Mouse (Mus musculus): ENCODE results near the gene Apoc1.
"Not testable (repeated sequence)": the region's sequence is repeated elsewhere in the genome, so short reads cannot be mapped to it uniquely, and the experiment has no call there.

The Apoc1 gene

DNA sequence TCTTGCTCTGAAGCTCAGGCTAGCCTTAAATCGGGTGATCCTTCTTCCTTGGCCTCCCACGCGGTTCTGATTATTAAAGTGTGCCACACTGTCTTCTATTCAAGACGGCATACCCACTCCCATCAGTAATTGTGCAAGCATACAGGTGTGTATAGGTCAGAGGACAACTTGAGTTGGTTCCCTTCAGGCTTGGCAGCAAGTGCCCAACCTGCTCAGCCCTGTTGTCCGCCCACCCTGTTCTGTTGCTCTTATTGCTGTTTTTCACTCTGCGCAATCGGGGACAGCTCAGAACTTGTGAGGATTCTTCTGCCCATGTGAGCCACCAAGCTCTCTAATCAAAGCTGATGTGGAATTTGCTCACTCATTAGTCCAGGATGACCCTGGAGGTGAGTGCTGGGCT lies 12.8 kb upstream of the Apoc1 start:
- no peak for DNase-seq (ENCODE audit: low read depth, low spot score)

DNA sequence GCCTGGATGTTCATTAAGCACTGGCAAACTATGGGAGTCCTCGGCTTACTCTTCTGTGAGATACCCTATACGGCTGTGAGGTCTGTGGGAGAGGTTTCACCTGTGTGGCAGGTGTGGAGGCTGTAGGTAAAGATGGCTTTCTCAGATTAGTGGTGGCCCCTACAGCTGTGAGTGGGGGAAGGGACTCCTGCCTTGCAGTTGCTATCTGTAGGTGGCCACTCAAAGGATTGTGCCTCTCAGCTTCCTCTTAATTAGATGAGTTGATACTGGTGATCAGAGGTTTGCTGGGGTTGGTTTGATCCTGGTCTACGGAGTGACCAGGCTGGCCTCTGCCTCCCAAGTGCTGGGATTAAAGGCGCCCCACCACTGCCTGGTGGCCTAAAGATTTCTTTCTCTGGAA lies 12.0 kb upstream of the Apoc1 start:
- DNase-seq (ENCODE audit: low read depth, low spot score): no peak

DNA sequence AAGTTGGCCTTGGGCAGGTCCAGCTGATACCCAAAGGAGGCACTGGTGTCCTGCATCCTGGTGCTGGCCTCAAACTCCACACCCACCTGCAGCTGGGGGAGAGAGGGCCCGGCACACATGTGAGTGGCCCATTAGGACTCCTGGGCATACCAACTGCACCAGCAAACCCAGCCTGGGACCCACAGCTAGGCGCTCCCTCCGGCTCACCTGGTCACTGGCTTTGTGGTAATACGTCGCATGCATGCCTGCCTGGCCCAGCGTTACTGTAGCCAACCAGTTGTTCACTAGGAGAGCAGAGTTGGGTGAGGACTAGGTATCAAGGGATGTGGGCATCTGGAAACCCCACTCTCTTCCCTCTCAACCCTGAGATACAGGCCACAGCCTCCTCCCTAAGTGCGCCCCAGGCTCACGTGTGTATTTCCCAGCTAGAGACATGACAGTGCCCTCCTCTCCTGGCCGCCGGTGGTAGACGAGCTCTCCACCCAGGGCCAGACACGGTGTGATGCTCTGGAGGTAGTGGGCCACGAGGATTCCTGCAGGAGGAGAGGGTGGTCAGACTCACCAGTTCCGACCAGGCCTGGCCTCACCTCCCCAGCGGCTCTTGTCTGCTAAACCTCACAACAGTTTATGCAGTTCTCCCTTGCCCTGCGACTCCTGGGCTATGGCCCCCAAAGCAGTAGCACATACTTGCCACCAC lies 10.5 kb upstream of the Apoc1 start:
- DNase-seq (ENCODE audit: low read depth, low spot score): no peak

DNA sequence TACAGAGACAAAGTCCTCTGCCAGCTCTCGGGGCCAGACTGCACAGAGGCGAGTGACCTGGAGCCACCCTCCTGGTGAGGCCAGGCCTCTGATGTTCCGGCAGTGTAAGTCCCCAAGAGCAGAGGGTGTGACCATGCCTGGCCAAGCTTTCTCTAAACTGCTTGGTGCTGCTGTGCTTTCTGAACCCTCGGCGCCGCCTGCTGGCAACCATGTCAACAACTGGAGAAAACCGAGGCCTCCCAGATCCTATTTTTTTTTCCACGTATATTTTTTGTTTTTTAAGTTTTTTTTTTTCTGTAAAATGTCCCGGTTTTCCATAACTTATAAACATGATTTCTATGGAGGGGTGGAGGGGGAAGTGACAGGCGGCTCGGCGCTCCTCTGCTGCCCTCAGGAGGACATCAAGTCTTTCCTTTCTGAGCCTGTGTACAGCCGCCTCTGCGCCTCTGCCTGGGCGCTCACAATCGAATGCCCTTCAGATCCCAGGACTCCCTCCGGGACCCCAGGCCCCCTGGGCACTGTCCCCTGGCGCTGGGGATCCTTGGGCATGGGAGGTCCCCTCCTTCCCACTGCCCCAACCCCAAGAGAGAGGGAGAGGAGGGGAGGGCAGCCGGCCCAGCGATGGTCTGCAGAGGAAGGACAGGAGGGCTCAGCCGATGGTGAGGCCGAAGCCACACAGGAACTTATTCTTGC lies 8.8 kb upstream of the Apoc1 start:
- DNase-seq (ENCODE audit: low read depth, low spot score): no peak

DNA sequence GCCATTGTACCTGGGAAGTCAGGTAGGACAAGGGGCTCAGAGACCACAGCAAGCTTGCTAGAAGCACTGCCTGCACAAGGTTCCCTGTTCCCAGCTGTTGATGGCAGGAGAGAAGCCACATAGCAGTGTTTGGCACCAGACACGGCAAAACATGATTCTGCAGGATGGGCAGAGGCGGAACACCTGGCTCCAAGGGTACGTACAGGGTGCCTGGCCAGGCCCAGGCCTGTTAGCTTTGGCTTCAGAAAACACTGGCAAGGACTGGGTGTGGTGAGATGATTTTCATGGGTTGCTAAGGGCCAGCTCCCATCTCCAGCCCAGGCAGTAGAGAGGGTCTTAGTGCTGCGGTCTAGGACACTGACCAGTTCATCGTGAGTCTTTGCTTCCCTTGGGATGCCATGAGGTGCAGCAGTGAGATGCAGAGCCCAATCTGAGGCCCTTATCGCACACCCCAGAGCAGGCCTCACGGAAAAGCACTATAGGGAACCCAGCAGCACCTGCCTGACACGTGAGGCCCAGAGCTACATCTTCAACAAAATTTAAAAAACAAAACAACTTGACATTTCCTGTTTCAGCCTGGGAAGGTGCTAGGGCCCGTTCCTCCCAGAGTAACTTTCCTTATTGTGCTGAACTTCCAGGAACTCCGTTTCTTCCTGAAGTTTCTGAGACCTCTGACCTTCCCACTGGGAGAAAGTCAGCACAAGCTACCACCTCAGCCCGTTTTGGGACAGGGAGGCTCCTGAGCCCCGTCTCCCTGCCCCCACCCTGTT lies 8.0 kb upstream of the Apoc1 start:
- no peak for DNase-seq (ENCODE audit: low read depth, low spot score)

DNA sequence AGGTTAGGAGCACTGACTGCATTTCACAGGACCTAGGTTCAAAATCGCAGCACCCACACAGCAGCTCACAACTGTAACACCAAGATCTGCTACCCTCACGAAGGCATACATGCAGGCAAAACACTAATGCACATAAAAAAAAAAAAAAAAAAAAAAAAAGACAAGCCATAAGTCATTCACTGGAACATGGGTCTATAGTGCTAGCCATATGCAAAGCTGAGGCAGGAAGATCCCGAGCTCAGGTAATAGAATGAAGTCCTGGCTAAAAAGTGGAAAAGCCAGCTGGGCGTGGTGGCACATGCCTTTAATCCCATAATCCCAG lies 7.3 kb upstream of the Apoc1 start:
- DNase-seq (ENCODE audit: low read depth, low spot score): no peak

DNA sequence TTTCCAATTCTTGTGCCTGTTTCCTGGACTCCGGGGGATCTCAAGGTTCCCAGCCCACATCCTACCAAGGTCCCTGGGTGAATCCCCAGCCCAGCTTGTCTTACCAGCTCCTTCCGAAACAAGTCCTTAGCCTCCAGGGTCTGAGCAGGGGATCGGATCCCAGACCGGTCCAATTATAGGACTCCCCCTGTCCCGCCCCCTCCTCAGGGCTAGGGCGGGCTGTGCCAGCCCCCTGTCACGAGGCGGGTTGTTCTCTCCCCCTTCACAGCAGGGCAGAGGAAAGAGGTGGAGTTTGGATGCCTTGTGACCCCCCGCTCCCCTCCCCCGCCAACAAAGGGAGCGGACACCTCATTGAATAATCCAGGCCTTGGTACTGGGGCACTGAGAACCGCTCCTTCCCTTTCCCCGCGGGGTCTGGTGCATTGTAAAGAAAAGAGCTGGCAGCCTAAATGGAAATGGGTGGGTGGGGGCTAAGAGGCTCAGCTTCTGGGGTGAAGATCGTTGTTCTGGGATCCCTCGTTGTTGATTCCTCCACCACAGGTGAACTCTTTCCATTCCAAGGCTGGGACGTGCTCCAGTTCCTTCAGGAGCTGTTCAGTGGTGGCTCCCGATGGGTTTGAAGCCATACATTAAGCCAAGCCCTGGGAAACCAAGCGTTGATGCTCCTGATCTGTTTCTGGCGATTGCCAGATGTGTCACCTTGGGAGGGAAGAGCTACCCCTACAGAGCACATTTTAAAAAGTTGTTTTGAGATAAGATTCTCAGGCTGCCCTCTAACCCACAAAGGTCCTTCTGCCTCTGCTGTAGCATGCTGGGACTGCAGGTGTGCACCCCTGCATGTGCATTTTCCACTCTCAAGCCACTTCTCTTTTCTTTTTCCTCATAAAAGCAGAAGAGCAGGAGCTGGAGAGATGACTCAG lies 6.7 kb upstream of the Apoc1 start, which contains the start of gene Apoe:
TSS of gene Apoe (minus strand) at position 282 of the 920 bp plus-strand sequence.
- no peak for DNase-seq (ENCODE audit: low read depth, low spot score)

DNA sequence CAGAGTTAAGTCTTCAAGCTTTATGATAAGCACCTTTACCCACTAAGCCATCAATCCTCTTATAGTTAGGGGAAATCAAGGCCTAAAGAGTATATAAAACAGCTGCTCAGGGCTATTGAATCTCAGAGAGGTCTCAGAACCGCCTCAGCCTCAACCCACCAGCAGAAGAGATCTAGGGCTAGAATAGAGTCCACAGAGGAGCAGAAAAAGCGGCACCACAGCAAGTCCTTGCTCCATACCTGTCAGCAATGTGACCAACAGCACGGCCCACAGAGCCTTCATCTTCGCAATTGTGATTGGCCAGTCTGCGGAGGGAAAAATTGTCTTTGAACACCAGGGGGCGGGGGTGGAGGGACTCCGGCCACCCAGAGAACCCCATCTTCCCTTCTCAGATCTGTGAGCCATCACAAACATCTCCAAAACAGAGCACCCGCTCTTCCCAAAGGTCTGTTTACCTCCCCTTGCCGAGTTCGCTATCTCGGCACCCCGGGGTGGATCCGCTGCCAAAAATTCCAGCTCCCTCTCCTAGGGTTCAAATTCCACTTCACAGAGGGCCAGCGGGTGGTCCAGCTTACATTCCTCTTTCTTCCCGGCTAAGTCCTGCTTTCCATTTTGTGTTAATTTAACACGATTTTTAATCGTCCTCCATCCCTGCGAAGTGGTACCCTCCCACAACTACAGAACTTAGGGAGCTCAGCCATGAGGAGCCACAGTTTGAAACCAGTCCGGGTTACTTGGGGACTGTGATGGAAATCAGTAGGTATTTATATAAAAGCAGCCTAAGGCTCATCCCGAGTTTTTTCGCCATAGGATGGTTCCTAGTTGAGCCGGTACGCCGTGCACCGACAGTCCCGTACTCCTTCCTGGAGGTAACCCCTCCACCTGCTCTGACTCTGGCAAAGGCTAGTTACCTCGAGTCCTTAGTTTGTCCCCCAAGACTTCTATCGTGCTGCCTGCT lies 5.8 kb upstream of the Apoc1 start:
- no peak for DNase-seq (ENCODE audit: low read depth, low spot score)

DNA sequence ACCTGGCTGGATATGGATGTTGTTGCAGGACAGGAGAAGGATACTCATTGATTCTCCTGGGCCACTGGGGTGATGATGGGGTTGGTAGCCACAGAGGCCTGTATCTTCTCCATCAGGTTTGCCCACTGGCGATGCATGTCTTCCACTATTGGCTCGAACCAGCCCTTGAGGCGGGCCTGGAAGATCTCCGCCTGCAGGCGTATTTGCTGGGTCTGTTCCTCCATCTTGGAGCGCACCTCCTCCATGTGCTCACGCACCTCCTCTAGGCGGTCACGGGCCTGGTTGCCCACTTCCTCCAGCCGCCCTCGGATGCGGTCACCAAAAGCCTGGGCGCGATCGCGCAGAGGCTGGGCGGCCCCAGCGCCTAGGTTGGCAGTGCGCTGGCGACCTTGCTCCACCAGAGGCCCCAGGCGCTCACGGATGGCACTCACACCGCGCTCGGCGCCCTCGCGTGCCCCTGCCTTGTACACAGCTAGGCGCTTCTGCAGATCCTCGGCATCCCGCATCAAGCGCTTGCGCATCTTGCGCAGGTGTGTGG lies 3.9 kb upstream of the Apoc1 start:
- no peak for DNase-seq (ENCODE audit: low read depth, low spot score)

DNA sequence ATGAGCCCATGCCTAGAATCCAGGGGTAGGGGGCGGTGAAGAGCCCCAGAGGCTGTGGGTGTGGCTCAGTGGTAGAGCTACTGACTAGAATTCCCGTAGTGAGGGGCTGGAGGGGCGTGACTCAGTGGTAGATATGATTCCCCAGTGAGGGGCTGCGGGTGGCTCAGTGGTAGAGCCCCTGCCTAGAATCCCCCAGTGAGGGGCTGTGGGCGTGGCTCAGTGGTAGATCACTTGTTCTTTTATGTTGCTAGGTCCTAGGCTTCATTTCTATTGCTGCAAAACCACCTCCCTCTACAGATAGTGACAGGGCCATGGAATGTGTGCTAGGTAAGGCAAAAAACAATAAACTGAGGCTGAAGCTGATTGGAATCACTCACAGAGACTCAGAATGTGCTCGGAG lies 3.4 kb upstream of the Apoc1 start:
- no peak for DNase-seq (ENCODE audit: low read depth, low spot score)

DNA sequence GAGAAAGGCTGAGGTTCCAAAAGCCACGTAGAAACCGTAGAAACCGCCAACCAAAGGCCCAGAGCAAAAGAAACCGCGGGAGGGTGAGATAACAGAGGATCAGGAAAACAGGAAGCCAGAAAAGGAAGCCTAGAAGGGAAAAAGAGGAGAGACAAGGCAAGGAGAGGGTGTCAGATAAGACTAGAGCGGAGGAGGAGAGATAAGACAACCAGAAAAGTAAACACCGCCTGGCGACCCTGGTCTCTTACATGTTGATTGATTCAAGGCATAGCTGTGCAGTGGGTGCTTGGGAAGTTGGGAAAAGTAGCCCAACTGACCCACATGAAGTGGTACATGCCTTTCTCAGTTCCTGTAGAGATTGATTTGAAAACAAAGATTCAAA lies 2.7 kb upstream of the Apoc1 start:
- no peak for DNase-seq (ENCODE audit: low read depth, low spot score)

DNA sequence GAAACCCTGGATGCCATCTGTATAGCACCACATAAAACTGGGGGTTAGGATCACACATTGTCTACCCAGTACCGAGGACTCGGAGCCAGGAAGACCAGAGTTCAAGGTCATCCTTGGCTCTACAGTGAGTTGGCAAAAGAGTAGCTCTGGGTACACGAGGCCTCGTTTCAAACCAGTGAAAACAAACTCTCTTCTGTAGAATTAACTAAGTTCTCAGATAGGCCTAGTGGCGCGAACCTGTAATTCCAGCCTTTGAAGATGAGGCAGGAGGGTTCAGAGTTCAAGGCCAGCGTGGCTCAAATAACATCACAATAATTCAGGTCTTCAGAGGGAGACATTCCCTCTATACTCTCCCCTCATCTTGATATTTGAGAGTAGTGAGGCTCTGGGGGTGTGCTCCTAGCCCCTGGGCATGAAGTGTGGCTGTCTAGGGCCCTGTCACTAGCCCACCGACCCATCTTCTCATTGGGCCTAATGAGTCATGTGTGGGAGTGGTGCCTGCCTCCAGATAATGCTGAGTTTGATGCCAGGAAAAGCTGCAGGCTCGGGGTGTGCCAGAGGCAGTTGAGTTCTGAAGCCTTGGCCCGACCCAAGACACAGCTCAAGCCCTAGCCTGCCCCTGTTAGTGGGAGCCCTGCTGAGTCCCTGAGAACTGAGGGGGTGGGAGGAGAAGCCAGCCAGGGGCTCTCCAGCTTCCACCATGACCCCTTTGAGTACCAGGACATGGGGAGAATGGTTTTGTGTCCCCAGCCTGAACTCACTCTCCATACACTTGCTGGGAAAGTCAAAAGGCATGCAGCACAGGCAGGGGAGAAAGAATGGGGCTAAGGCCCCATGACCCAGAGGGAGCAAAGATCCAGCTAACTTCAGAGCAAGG lies 2.1 kb upstream of the Apoc1 start:
- no peak for DNase-seq (ENCODE audit: low read depth, low spot score)

DNA sequence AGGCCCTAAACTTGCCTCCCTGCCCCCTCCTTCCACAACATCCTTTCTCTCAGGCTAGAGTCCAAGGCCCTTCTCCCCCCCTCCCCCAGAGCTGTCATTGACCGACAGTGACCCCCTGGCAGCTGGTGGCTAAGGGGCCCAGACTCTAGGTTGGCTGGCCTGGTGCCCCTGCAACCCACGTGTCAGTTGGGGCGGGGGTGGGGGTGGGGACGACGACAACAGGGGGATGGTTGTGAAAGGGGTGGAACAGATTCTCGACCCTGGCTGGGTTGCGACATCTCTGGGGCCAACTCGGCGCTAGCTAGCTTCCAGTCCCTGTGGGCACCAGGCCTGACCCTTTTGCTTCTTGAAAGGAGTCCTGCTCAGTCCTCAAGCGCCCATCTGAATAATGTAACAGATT lies 961 bp upstream of the Apoc1 start:
- DNase-seq (ENCODE audit: low read depth, low spot score): no peak

DNA sequence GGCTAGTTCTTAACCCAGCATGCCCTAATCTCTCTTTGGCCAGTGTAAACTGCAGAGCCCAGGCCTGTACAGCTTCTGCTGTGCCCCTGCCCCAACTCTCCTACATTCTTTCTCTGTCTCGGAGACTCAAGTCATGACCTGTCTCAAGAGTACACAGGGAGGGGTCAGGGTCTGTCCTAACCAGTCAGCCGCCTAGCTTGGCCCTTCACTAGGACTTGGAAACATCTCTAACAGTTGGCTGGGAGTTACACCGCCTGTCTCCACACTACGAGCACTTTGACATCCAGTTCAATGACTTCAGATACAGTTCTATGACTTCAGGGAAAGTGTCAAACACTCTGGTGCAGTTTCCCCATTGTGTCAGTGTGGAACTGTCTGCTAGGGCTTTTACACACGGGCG lies 1.0 kb downstream of the Apoc1 start:
- no peak for DNase-seq (ENCODE audit: low read depth, low spot score)

DNA sequence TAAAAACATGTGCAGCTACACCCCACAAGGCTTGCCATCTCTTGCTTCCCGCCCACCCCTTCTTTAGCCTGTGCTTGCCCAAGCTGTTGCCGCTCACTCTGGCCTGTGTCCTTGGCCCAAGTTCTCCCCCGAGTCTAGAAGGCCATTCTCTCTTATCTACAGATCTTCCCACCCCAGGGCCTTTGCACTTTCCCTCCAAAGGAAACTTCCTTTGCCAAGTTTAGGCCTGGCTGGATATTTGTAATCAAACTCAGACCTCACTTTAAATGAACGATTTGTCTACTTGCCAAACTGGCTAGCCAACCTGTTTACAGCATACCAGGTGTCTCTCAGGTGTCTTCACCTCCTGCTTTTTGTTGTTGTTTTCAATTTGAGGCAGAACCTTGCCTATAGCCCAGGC lies 1.6 kb downstream of the Apoc1 start:
- DNase-seq (ENCODE audit: low read depth, low spot score): no peak

DNA sequence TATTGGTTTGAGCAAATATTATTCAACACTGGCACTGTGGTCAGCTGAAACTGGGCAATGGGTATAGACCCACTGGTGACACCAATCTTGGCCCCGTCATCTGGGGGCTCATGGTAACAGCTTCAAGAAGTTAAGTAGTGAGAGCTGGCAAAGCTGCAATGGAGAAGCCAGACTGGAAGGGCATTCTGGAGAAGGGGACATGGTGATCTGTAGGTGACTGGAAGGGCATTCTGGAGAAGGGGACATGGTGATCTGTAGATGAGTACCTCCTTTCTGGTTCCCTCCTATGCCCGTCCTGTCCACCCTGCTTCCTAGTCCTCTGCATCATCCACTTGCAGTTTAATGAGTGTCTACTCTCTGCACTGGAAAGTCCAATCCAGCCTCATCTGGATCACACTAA lies 3.8 kb downstream of the Apoc1 start:
- DNase-seq (ENCODE audit: low read depth, low spot score): no peak

DNA sequence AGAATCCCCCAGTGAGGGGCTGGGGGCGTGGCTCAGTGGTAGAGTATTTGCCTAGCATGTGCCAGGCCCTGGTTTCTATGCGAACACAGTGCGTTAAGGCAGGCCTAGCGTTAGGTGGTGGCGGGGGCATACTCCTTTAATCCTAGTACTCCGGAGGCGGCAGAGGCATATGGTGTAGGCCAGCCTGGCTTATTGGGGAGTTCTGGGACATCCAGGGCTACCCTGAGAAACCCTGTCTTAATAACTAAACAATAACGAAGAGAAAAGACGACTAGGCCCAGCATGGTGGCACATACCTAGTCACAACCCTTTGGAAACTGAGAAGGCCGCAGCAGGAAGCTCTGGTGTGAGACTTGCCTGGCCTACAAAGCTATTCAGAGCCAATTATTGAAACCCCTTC lies 4.4 kb downstream of the Apoc1 start:
- no peak for DNase-seq (ENCODE audit: low read depth, low spot score)

DNA sequence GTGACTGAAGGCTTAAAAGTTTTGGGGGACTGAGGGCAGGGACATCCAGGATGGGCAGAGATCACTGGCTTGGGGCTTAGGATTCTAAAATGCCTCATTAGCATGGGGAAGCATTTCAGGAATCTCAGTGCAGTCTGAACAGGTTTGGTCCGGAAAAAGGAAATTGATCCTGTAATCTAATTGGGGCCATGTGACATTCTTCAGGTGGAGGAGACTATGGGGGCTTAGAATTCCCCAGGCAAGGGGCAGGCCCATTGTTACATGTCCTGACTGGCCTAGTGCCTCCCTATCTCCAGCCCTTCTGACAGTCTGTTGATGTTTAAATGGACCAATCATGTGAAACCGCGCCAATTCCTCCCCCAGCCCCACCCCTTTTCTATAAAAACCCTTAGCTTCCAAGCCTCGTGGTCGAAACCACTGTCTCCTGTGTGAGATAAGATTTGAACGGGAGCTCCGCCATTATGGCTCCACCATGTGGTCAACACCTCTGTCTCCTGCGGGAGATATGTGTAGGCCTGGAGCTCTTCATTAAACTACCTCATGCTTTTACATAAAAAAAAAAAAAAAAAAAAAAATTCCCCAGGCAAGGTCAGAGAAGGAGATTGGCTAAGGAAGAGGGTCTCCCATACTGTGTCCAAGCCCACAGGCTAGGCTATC lies 5.4 kb downstream of the Apoc1 start:
- DNase-seq (ENCODE audit: low read depth, low spot score): not testable (repeated sequence)

DNA sequence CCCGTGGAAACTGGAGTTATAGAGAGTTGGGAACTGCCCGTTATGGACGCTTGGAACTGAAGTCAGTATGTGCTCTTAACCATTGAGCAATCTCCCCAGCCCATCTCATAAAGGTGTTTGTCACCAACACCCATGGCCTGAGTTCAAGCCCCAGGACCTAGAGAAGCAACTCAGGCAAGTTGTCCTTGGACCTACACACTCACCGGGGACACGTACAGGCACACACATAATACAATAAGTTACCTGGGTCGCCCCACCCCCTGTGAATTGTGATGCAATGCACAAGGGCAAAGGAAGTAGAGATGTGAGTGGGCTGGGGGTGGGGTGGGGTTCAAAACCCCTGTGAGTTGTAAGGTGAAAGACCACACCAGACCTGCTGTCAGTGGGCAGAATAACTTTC lies 5.9 kb downstream of the Apoc1 start:
- DNase-seq (ENCODE audit: low read depth, low spot score): no peak

Measured in telencephalon, adult 2 months (tissue).